Mouse (Mus musculus) adrenal gland, adult 8-10 months (tissue): ENCODE results near the gene Sox21. TPM values are rescaled to one million over a fixed set of nuclear protein-coding genes. Genes with fewer than 3 reads are reported as not detected.

Experiments used
- DNase-seq: peaks from one replicate; pipeline ENCODE4 v3.0.0; 2022
- microRNA-seq, 2 experiments: library from miRNA; unstranded; fragments of <30 nt; microRNA quantifications; one replicate each; pipeline ENCODE4 v1.2.0; 2022
- total RNA-seq, 4 experiments: library from RNA; stranded (reverse); gene quantifications; 2 replicates each; pipeline ENCODE4 v1.2.4; 2022

Sox21 gene
- total RNA-seq, 4 experiments from 2014 or later = 0.09 to 0.17 (median 0.17) TPM; not detected in 1

- DNase-seq = no peak
Measured at GRCm38 (mm10) chr14:118225061-118225743, 11.6 kb downstream of the Sox21 start.

GRCm38 (mm10) chr14:118220885-118221284 lies 15.9 kb downstream of the Sox21 start:
- no peak for DNase-seq

- no peak for DNase-seq
Measured at GRCm38 (mm10) chr14:118216826-118217225, 20.0 kb downstream of the Sox21 start.

- no peak for DNase-seq
Measured at GRCm38 (mm10) chr14:118212188-118212804, 24.5 kb downstream of the Sox21 start.

GRCm38 (mm10) chr14:118209642-118210041 lies 27.2 kb downstream of the Sox21 start:
- no peak for DNase-seq

GRCm38 (mm10) chr14:118207347-118207746 lies 29.5 kb downstream of the Sox21 start:
- no peak for DNase-seq

- no peak for DNase-seq
Measured at GRCm38 (mm10) chr14:118203031-118203430, 33.8 kb downstream of the Sox21 start.

GRCm38 (mm10) chr14:118202006-118202405 lies 34.8 kb downstream of the Sox21 start:
- no peak for DNase-seq

- DNase-seq = no peak
Measured at GRCm38 (mm10) chr14:118200731-118201130, 36.1 kb downstream of the Sox21 start.

- no peak for DNase-seq
Measured at GRCm38 (mm10) chr14:118197063-118197462, 39.8 kb downstream of the Sox21 start.

GRCm38 (mm10) chr14:118194219-118194914 lies 42.5 kb downstream of the Sox21 start:
- no peak for DNase-seq

GRCm38 (mm10) chr14:118193663-118194062 lies 43.2 kb downstream of the Sox21 start:
- DNase-seq = no peak

- no peak for DNase-seq
Measured at GRCm38 (mm10) chr14:118193001-118193628, 43.7 kb downstream of the Sox21 start.

- DNase-seq = no peak
Measured at GRCm38 (mm10) chr14:118191442-118191841, 45.4 kb downstream of the Sox21 start.

Small RNAs within 50 kb of the gene (microRNA-seq; reads per million reads assigned to microRNA genes)
- 0 reads per million in 2 experiments for gene Mir6241

Other genes starting within 250 kb of the Sox21 start
- under 1 TPM in 1 of 4 experiments, not detected in 3; 0.35 TPM for gene Dct, start 184.8 kb downstream of the Sox21 start, total RNA-seq
- 10 to 100 TPM; 16.5 to 20.9 (median 17.0) TPM for gene Tgds, start 104.3 kb downstream of the Sox21 start, total RNA-seq
- 10 to 100 TPM; 29.0 to 32.3 (median 31.5) TPM for gene Gpr180, start 99.9 kb downstream of the Sox21 start, total RNA-seq
- not detected for gene Gm9376, start 29.9 kb upstream of the Sox21 start, total RNA-seq